Mouse (Mus musculus) intestine, postnatal 0 days (tissue): Measurements from ENCODE around the gene Nt5m. TPM values are rescaled to one million over a fixed set of nuclear protein-coding genes. Genes with fewer than 3 reads are reported as not detected.
A peak's percentile ranks its signal among the peaks of the same experiment; 100 is the strongest.

Experiments used
- ATAC-seq: fragments of 200-750 bp; cut with Nextera tagmentation; 2 replicates; pipeline ENCODE4 v1.8.0; 2017; ENCODE audit warnings: mild to moderate bottlenecking, moderate TSS enrichment, moderate library complexity
- H3K27ac ChIP-seq: fragments of 300-500 bp; sonication (generic); 2 replicates; pipeline ENCODE4 v1.5.1; 2014; ENCODE audit warnings: mild to moderate bottlenecking, low read depth, low read length, moderate library complexity
- H3K27me3 ChIP-seq: fragments of 300-500 bp; sonication (generic); replicated peaks from 2 replicates; pipeline ENCODE4 v1.6.1; 2014; ENCODE audit warnings: low read length, mixed read lengths; ENCODE audit not compliant: control insufficient read depth, insufficient read depth
- H3K36me3 ChIP-seq: fragments of 300-500 bp; sonication (generic); 2 replicates; pipeline ENCODE4 v1.6.1; 2014; ENCODE audit warnings: mild to moderate bottlenecking, moderate library complexity; ENCODE audit not compliant: control insufficient read depth, insufficient read depth
- H3K4me1 ChIP-seq: fragments of 300-500 bp; sonication (generic); replicated peaks from 2 replicates; pipeline ENCODE4 v1.6.1; 2014; ENCODE audit warnings: antibody characterized with exemption, low read length, mixed read lengths; ENCODE audit not compliant: control insufficient read depth, insufficient read depth
- H3K4me2 ChIP-seq: fragments of 300-500 bp; sonication (generic); replicated peaks from 2 replicates; pipeline ENCODE4 v1.6.1; 2014; ENCODE audit warnings: low read depth, mild to moderate bottlenecking, moderate library complexity
- H3K4me3 ChIP-seq: fragments of 300-500 bp; sonication (generic); 2 replicates; pipeline ENCODE4 v1.5.1; 2014; ENCODE audit warnings: low read depth, low read length
- H3K9ac ChIP-seq: fragments of 300-500 bp; sonication (generic); 2 replicates; pipeline ENCODE4 v1.6.1; 2014; ENCODE audit warnings: mild to moderate bottlenecking, low read depth, low read length
- H3K9me3 ChIP-seq: fragments of 300-500 bp; sonication (generic); 2 replicates; pipeline ENCODE4 v1.6.1; 2016; ENCODE audit warnings: mixed run types; ENCODE audit not compliant: control insufficient read depth
- CTCF ChIP-seq: sonication (generic); IDR thresholded peaks from 2 replicates; pipeline ENCODE4 v1.5.1; 2016; ENCODE audit warnings: low read depth, mild to moderate bottlenecking, control low read depth, antibody characterized with exemption, moderate library complexity
- WGBS: fragments of 180-500 bp; shearing (Covaris S2); extraction: QIAGEN DNeasy Blood & Tissue Kit; methylation state at CpG from one replicate; pipeline ENCODE4 v1.1.7; 2014; 5-methylcytosine and 5-hydroxymethylcytosine counted together
- polyA plus RNA-seq: library from polyadenylated mRNA; unstranded; fragments of >200 nt; fragmentation: Nextera tagmentation; extraction: Ambion mirVana; gene quantifications from 2 replicates; pipeline ENCODE4 v1.2.1, GENCODE M21; 2015

The Nt5m gene
- polyA plus RNA-seq, 1 experiment from 2014 or later = 21.0 TPM

GRCm38 (mm10) chr11:59894916-59895315, 55.7 kb downstream of the Nt5m start:
- 46% methylated on average over 6 of the region's 6 CpGs for WGBS
- no peaks in the 10 kb centered on the region for H3K9me3 ChIP-seq
- H3K4me2 ChIP-seq = no peak overlapping the region
- no peak for ATAC-seq
- H3K4me1 ChIP-seq = no peaks in the 10 kb centered on the region
- no peak for TF ChIP-seq CTCF
- no peaks in the 10 kb centered on the region for H3K36me3 ChIP-seq
- H3K4me3 ChIP-seq = no peak overlapping the region
- H3K27me3 ChIP-seq = 0 out of 2 replicates have a peak, but pooled peaks cover 2% of the 10 kb centered on the region
- no peak overlapping the region for H3K27ac ChIP-seq
- H3K9ac ChIP-seq = no peak overlapping the region

GRCm38 (mm10) chr11:59895316-59895715, 56.1 kb downstream of the Nt5m start:
- no peak for ATAC-seq
- no peak overlapping the region for H3K27ac ChIP-seq

GRCm38 (mm10) chr11:59897981-59898599, 58.8 kb downstream of the Nt5m start:
- no peak for TF ChIP-seq CTCF
- Histone ChIP-seq H3K27ac (no peak overlapping the region), H3K36me3 (no peaks in the 10 kb centered on the region), H3K4me1 (no peaks in the 10 kb centered on the region), H3K9ac (no peak overlapping the region), H3K27me3 (0 out of 2 replicates have a peak, but pooled peaks cover 2% of the 10 kb centered on the region), H3K4me3 (no peak overlapping the region), H3K9me3 (no peaks in the 10 kb centered on the region), H3K4me2 (no peak overlapping the region)
- ATAC-seq = no peak
- WGBS = 43% methylated on average over 11 of the region's 11 CpGs

More at GRCm38 (mm10) chr11:59895316-59895715, 56.1 kb downstream of the Nt5m start:
- TF ChIP-seq CTCF = no peak
- no peak overlapping the region for H3K4me2 ChIP-seq
- no peak overlapping the region for H3K9ac ChIP-seq
- H3K9me3 ChIP-seq = no peaks in the 10 kb centered on the region
- no peaks in the 10 kb centered on the region for H3K36me3 ChIP-seq
- H3K4me3 ChIP-seq = no peak overlapping the region
- no peaks in the 10 kb centered on the region for H3K4me1 ChIP-seq
- 0 out of 2 replicates have a peak, but pooled peaks cover 2% of the 10 kb centered on the region for H3K27me3 ChIP-seq
- 51% methylated on average over 8 of the region's 8 CpGs for WGBS

GRCm38 (mm10) chr11:59899711-59900685, 60.8 kb downstream of the Nt5m start:
- TF ChIP-seq CTCF = no peak
- Histone ChIP-seq H3K9ac (no peak overlapping the region), H3K27ac (no peak overlapping the region), H3K9me3 (no peaks in the 10 kb centered on the region), H3K36me3 (no peaks in the 10 kb centered on the region), H3K4me2 (no peak overlapping the region), H3K4me3 (no peak overlapping the region), H3K4me1 (no peaks in the 10 kb centered on the region), H3K27me3 (no peaks in the 10 kb centered on the region)
- no peak for ATAC-seq
- 65% methylated on average over 13 of the region's 13 CpGs for WGBS

DNA sequence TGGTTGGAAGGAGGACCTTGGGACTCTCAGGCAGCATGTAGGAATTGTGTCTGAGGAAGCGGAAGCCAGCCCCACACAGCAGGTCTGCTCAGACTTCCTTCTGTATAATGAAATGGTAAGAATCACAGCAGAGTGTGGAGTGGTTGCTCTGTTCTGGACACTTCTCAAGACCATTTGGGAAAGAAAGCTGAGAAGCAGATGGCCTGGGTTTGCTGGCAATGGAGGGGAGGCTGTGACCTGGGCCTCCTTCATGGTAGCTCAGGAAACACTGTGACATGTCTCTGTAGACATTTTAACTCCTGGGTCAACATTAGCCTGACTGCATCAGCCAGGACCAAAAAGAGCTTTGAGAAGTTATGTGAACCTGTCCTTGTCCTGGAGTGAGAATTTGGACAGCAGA, 61.7 kb downstream of the Nt5m start:
- Histone ChIP-seq H3K27ac (no peak overlapping the region), H3K36me3 (no peaks in the 10 kb centered on the region), H3K9ac (no peak overlapping the region), H3K9me3 (no peaks in the 10 kb centered on the region), H3K27me3 (no peaks in the 10 kb centered on the region), H3K4me1 (no peaks in the 10 kb centered on the region), H3K4me3 (no peak overlapping the region), H3K4me2 (no peak overlapping the region)
- no peak for TF ChIP-seq CTCF
- no peak for ATAC-seq
- WGBS = 85% methylated on average over 1 of the region's 1 CpGs

- H3K9me3 ChIP-seq = no peaks in the 10 kb centered on the region
- H3K27ac ChIP-seq = peak overlapping the region; percentile 60
- no peak overlapping the region for H3K4me2 ChIP-seq
- peak; percentile 66; the same call in 1 of the 2 replicates for ATAC-seq
- no peak overlapping the region for H3K9ac ChIP-seq
- no peaks in the 10 kb centered on the region for H3K4me1 ChIP-seq
- no peak for TF ChIP-seq CTCF
- no peaks in the 10 kb centered on the region for H3K36me3 ChIP-seq
- no peak overlapping the region for H3K4me3 ChIP-seq
- 40% methylated on average over 8 of the region's 8 CpGs for WGBS
- H3K27me3 ChIP-seq = no peaks in the 10 kb centered on the region
Observed at GRCm38 (mm10) chr11:59902045-59902726, 62.9 kb downstream of the Nt5m start.
